Comparison of ENCODE assay signal across 10 mouse cellular contexts in genomic region chr5:29335836-29336235, GRCm38 (mm10). TPM values are rescaled to one million over a fixed set of nuclear protein-coding genes. Genes with fewer than 3 reads are reported as not detected.
DNase-seq lines count a peak whose midpoint lies in the region; ATAC-seq and TF ChIP-seq lines count a peak whose summit lies in the region.
"Had no signal": no experiment of that assay in that cellular context is flagged by ENCODE, and none has a peak within 500 bp of the region (broad histone marks: within the 10 kb centered on the region; RNA-seq: fewer than 3 reads in every experiment).

No protein-coding gene starts in this region.

- no peaks in the 10 kb centered on the region for H3K4me1 ChIP-seq in liver, embryonic 14.5 days (replicated peaks; ENCODE audit: control insufficient read depth in 2 of 2, insufficient read depth in 2 of 2, low read length in 1 of 2)
- no peaks in the 10 kb centered on the region for H3K4me1 ChIP-seq in liver, embryonic 11.5 days (replicated peaks; ENCODE audit: control insufficient read depth, insufficient read depth, low read length)
- H3K4me1 ChIP-seq: heart, embryonic 15.5 days had no signal

- no peak overlapping the region for H3K4me3 ChIP-seq in liver, embryonic 14.5 days (ENCODE audit: insufficient read depth in 1 of 2, low read depth in 2 of 2, low read length in 2 of 2)
- H3K4me3 ChIP-seq in liver, embryonic 11.5 days (ENCODE audit: low read depth, low read length), result no peak overlapping the region
- H3K4me3 ChIP-seq: heart, embryonic 15.5 days had no signal

- H3K27me3 ChIP-seq in liver, embryonic 14.5 days (ENCODE audit: control insufficient read depth, insufficient read depth, low read length), result no peaks in the 10 kb centered on the region
- H3K27me3 ChIP-seq in liver, embryonic 11.5 days (replicated peaks; ENCODE audit: control insufficient read depth, insufficient read depth, low read length), result no peaks in the 10 kb centered on the region
- no peaks in the 10 kb centered on the region for H3K27me3 ChIP-seq in Patski
- H3K27me3 ChIP-seq: heart, embryonic 15.5 days had no signal

- peak; percentile 42; the same call in 1 of the 2 replicates for TF ChIP-seq CTCF in liver, embryonic 14.5 days (IDR thresholded peaks at IDR 0.05; ENCODE audit: low read depth)
- peak; percentile 70 for TF ChIP-seq CTCF in Patski (IDR thresholded peaks at IDR 0.05)

- no peaks in the 10 kb centered on the region for H3K9me3 ChIP-seq in liver, embryonic 14.5 days (ENCODE audit: control insufficient read depth, low read length)
- H3K9me3 ChIP-seq in liver, embryonic 11.5 days (ENCODE audit: control insufficient read depth, low read length), result no peaks in the 10 kb centered on the region
- H3K9me3 ChIP-seq: heart, embryonic 15.5 days had no signal

- 42% methylated on average over 5 of the region's 5 CpGs for WGBS in liver, embryonic 14.5 days (ENCODE audit: insufficient replicate concordance)
- 49% methylated on average over 5 of the region's 5 CpGs for WGBS in liver, embryonic 11.5 days

- no peak for ATAC-seq in liver, embryonic 14.5 days (ENCODE audit: insufficient read depth)
- no peak for ATAC-seq in liver, embryonic 11.5 days (replicated peaks; ENCODE audit: low FRiP score)
- ATAC-seq in Patski, result no peak

- no peak overlapping the region for H3K27ac ChIP-seq in liver, embryonic 14.5 days
- no peak overlapping the region for H3K27ac ChIP-seq in liver, embryonic 11.5 days (ENCODE audit: low read depth, low read length)
- H3K27ac ChIP-seq: heart, embryonic 15.5 days; macrophage had no signal

- no peaks in the 10 kb centered on the region for H3K36me3 ChIP-seq in liver, embryonic 14.5 days (replicated peaks; ENCODE audit: control insufficient read depth, insufficient read depth, low read depth)
- H3K36me3 ChIP-seq in liver, embryonic 11.5 days (ENCODE audit: control insufficient read depth, insufficient read depth, low read length), result no peaks in the 10 kb centered on the region
- H3K36me3 ChIP-seq: heart, embryonic 15.5 days had no signal

- intact Hi-C loops in heart, postnatal 36 days (cut with DNase I), result loop anchor here (10.0 kb wide), 1 partner anchor 881 kb away; no protein-coding TSS in a partner anchor

- peak; percentile 21 for DNase-seq in heart, adult 11 months
- DNase-seq in heart, postnatal 36 days, result no peak
- DNase-seq in liver, embryonic 14.5 days (ENCODE audit: low read depth in 3 of 3, low spot score in 3 of 3), result peak; percentile 14 to 35 (median 19)
- DNase-seq in liver, embryonic 11.5 days (ENCODE audit: low spot score), result no peak
- no peak for DNase-seq in Patski (ENCODE audit: low read depth, low spot score)
- peak; percentile 54 for DNase-seq in lung, postnatal 36 days
- DNase-seq in right cerebral cortex, postnatal 36 days (ENCODE audit: low spot score in 2 of 2), result no peak
- no peak for DNase-seq in urinary bladder, postnatal 25 days (ENCODE audit: low spot score)

- POLR2A ChIA-PET in Patski (lab: Charles Lee), result no interaction called here

- CTCF ChIA-PET in Patski (lab: Charles Lee), result interaction anchor here (0.6 kb wide), 1 partner anchor 55 kb away, joined by 3 read pairs; no protein-coding TSS in a partner anchor

- TF ChIP-seq EP300 in liver, embryonic 14.5 days (IDR thresholded peaks at IDR 0.05; ENCODE audit: low read depth), result no peak

- H3K9ac ChIP-seq in liver, embryonic 14.5 days (replicated peaks), result no peak overlapping the region
- H3K9ac ChIP-seq in liver, embryonic 11.5 days (ENCODE audit: low read depth, low read length), result no peak overlapping the region
- H3K9ac ChIP-seq: heart, embryonic 15.5 days had no signal

- in situ Hi-C loops in Patski (cut with MboI; ENCODE audit: low pct_unique_long_range_greater_than_20kb), result no loop called here

- no peak overlapping the region for H3K4me2 ChIP-seq in liver, embryonic 14.5 days (ENCODE audit: low read depth)
- H3K4me2 ChIP-seq in liver, embryonic 11.5 days, result no peak overlapping the region
- H3K4me2 ChIP-seq: heart, embryonic 15.5 days had no signal

RNA-seq across cellular contexts. Expression of gene Lmbr1, which starts 42.4 kb away (rescaled TPM):
- total RNA-seq in heart, postnatal 36 days (2021), result 10 to 100 TPM; 12.5 to 15.2 TPM
- polyA plus RNA-seq in liver, embryonic 14.5 days (2012; rRNA removed), result 0.91 and 1.2 TPM in 2 replicates
- polyA plus RNA-seq in liver, embryonic 14.5 days (2014; fragmentation: Nextera tagmentation; extraction: Ambion mirVana), result 2.5 and 2.8 TPM in 2 replicates
- 6.5 and 6.6 TPM in 2 replicates for polyA plus RNA-seq in liver, embryonic 11.5 days (2014; fragmentation: Nextera tagmentation; extraction: Ambion mirVana)
- 15.5 TPM for polyA plus RNA-seq in Patski (2021)

Comparison
In these comparisons a context has a peak if more than half of its experiments do, and no peak if none do; other contexts are left out.
1. DNase-seq: peak in heart, adult 11 months (single experiment), liver, embryonic 14.5 days (3 of 3) and lung, postnatal 36 days (single experiment); none in heart, postnatal 36 days (0 of 2), liver, embryonic 11.5 days (single experiment), Patski (single experiment), right cerebral cortex, postnatal 36 days (0 of 2) and urinary bladder, postnatal 25 days (single experiment).